Mouse (Mus musculus) embryonic facial prominence, embryonic 13.5 days (tissue): Measurements from ENCODE around the gene Rrp15. TPM values are rescaled to one million over a fixed set of nuclear protein-coding genes. Genes with fewer than 3 reads are reported as not detected.

Source experiments
- polyA plus RNA-seq: library from polyadenylated mRNA; unstranded; fragments of >200 nt; fragmentation: Nextera tagmentation; extraction: Ambion mirVana; gene quantifications from 2 replicates; pipeline ENCODE4 v1.2.1, GENCODE M21; 2015

The Rrp15 gene
- polyA plus RNA-seq, 1 experiment from 2014 or later: 67.8 TPM

Other genes starting within 250 kb of the Rrp15 start
- gene Tgfb2, start 43.4 kb downstream of the Rrp15 start, polyA plus RNA-seq: 75.2 and 103 TPM in 2 replicates
- 0.12 TPM in 1 of 2 replicates, not detected in the other for gene D1Pas1, start 218.1 kb upstream of the Rrp15 start, polyA plus RNA-seq